Mouse (Mus musculus) liver, embryonic 11.5 days (tissue): Measurements from ENCODE around the gene Lypd6b. TPM values are rescaled to one million over a fixed set of nuclear protein-coding genes. Genes with fewer than 3 reads are reported as not detected.

Experiments
- ATAC-seq: fragments of 200-750 bp; cut with Nextera tagmentation; replicated peaks from 2 replicates; pipeline ENCODE4 v1.8.0; 2017; ENCODE audit warnings: moderate number of reproducible peaks, mild to moderate bottlenecking, moderate TSS enrichment, moderate library complexity; ENCODE audit not compliant: low FRiP score
- DNase-seq: peaks from one replicate; pipeline ENCODE4 v3.0.0-alpha.2; 2017; ENCODE audit warnings: low spot score
- H3K27ac ChIP-seq: fragments of 300-500 bp; sonication (generic); 2 replicates; pipeline ENCODE4 v1.5.1; 2014; ENCODE audit warnings: mild to moderate bottlenecking, low read depth, low read length, control low read depth
- H3K27me3 ChIP-seq: fragments of 300-500 bp; sonication (generic); replicated peaks from 2 replicates; pipeline ENCODE4 v1.6.1; 2014; ENCODE audit warnings: low read length, mixed read lengths; ENCODE audit not compliant: control insufficient read depth, insufficient read depth
- H3K36me3 ChIP-seq: fragments of 300-500 bp; sonication (generic); 2 replicates; pipeline ENCODE4 v1.6.1; 2014; ENCODE audit warnings: mild to moderate bottlenecking, low read length, moderate library complexity, mixed read lengths; ENCODE audit not compliant: control insufficient read depth, insufficient read depth
- H3K4me1 ChIP-seq: fragments of 300-500 bp; sonication (generic); replicated peaks from 2 replicates; pipeline ENCODE4 v1.6.1; 2014; ENCODE audit warnings: low read length, mixed read lengths; ENCODE audit not compliant: control insufficient read depth, insufficient read depth
- H3K4me2 ChIP-seq: fragments of 300-500 bp; sonication (generic); 2 replicates; pipeline ENCODE4 v1.6.1; 2014; ENCODE audit warnings: mild to moderate bottlenecking, control low read depth, moderate library complexity
- H3K4me3 ChIP-seq: fragments of 300-500 bp; sonication (generic); 2 replicates; pipeline ENCODE4 v1.5.1; 2014; ENCODE audit warnings: low read depth, low read length, control low read depth
- H3K9ac ChIP-seq: fragments of 300-500 bp; sonication (generic); 2 replicates; pipeline ENCODE4 v1.6.1; 2014; ENCODE audit warnings: low read depth, low read length, control low read depth
- H3K9me3 ChIP-seq: fragments of 300-500 bp; sonication (generic); 2 replicates; pipeline ENCODE4 v1.6.1; 2016; ENCODE audit warnings: low read length, inconsistent platforms, mixed read lengths; ENCODE audit not compliant: control insufficient read depth
- WGBS: fragments of 180-500 bp; shearing (Covaris S2); extraction: QIAGEN DNeasy Blood & Tissue Kit; methylation state at CpG from one replicate; pipeline ENCODE4 v1.1.7; 2014; 5-methylcytosine and 5-hydroxymethylcytosine counted together
- polyA plus RNA-seq: library from polyadenylated mRNA; unstranded; fragments of >200 nt; fragmentation: Nextera tagmentation; extraction: Ambion mirVana; gene quantifications from 2 replicates; pipeline ENCODE4 v1.2.1, GENCODE M21; 2014

Lypd6b gene
- polyA plus RNA-seq, 1 experiment from 2014 or later = 0.47 TPM

- H3K9me3 ChIP-seq = no peaks in the 10 kb centered on the region
- DNase-seq (no peak), ATAC-seq (no peak)
- no peaks in the 10 kb centered on the region for H3K36me3 ChIP-seq
- H3K27ac ChIP-seq = no peak overlapping the region
- no peaks in the 10 kb centered on the region for H3K4me1 ChIP-seq
- no peak overlapping the region for H3K9ac ChIP-seq
- H3K4me2 ChIP-seq = no peak overlapping the region
- no peaks in the 10 kb centered on the region for H3K27me3 ChIP-seq
- no peak overlapping the region for H3K4me3 ChIP-seq
- WGBS = 39% methylated on average over 8 of the region's 8 CpGs
Observed at GRCm38 (mm10) chr2:49861658-49862057, 74.2 kb downstream of the Lypd6b start.

- WGBS = 75% methylated on average over 9 of the region's 9 CpGs
- Histone ChIP-seq H3K27me3 (no peaks in the 10 kb centered on the region), H3K4me1 (no peaks in the 10 kb centered on the region), H3K4me3 (no peak overlapping the region), H3K9me3 (no peaks in the 10 kb centered on the region), H3K27ac (no peak overlapping the region), H3K36me3 (no peaks in the 10 kb centered on the region), H3K9ac (no peak overlapping the region), H3K4me2 (no peak overlapping the region)
- no peak for DNase-seq
- no peak for ATAC-seq
Observed at GRCm38 (mm10) chr2:49868116-49868858, 80.8 kb downstream of the Lypd6b start.

- Histone ChIP-seq H3K36me3 (no peaks in the 10 kb centered on the region), H3K9ac (no peak overlapping the region), H3K4me1 (no peaks in the 10 kb centered on the region), H3K27me3 (no peaks in the 10 kb centered on the region), H3K4me3 (no peak overlapping the region), H3K4me2 (no peak overlapping the region), H3K9me3 (no peaks in the 10 kb centered on the region), H3K27ac (no peak overlapping the region)
- ATAC-seq = no peak
- no peak for DNase-seq
- 88% methylated on average over 7 of the region's 7 CpGs for whole genome bisulfite sequencing
Observed at GRCm38 (mm10) chr2:49869044-49869443, 81.6 kb downstream of the Lypd6b start.

- H3K27ac ChIP-seq = no peak overlapping the region
- H3K4me2 ChIP-seq = no peak overlapping the region
- ATAC-seq (peak; percentile 76), DNase-seq (no peak)
- no peaks in the 10 kb centered on the region for H3K36me3 ChIP-seq
- no peaks in the 10 kb centered on the region for H3K9me3 ChIP-seq
- H3K4me3 ChIP-seq = no peak overlapping the region
- no peaks in the 10 kb centered on the region for H3K27me3 ChIP-seq
- 56% methylated on average over 10 of the region's 10 CpGs for WGBS
- no peak overlapping the region for H3K9ac ChIP-seq
- no peaks in the 10 kb centered on the region for H3K4me1 ChIP-seq
Observed at GRCm38 (mm10) chr2:49869782-49870514, 82.5 kb downstream of the Lypd6b start.

DNA sequence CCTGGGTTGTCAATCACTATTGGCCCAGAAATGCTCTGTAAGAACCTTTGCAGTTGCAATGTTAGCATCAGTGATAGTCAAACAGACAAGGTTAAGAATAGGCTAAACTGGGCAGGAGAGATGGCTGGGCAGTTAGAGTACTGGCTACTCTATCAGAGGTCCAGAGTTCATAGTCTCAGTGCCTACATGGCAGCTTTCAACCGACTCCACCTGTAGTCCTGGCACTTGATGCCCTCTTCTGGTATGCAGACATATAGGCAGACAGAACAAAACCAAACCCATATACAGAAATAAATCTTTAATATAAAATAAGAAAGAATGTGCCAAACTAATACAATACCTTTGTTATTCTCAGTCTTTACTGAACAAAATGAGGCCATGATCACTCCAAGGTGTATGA is 83.5 kb downstream of the Lypd6b start:
- Histone ChIP-seq H3K9ac (no peak overlapping the region), H3K27ac (no peak overlapping the region), H3K27me3 (no peaks in the 10 kb centered on the region), H3K4me3 (no peak overlapping the region), H3K36me3 (no peaks in the 10 kb centered on the region), H3K4me1 (no peaks in the 10 kb centered on the region), H3K4me2 (no peak overlapping the region), H3K9me3 (no peaks in the 10 kb centered on the region)
- WGBS = 75% methylated on average over 1 of the region's 1 CpGs
- ATAC-seq = no peak
- no peak for DNase-seq

DNA sequence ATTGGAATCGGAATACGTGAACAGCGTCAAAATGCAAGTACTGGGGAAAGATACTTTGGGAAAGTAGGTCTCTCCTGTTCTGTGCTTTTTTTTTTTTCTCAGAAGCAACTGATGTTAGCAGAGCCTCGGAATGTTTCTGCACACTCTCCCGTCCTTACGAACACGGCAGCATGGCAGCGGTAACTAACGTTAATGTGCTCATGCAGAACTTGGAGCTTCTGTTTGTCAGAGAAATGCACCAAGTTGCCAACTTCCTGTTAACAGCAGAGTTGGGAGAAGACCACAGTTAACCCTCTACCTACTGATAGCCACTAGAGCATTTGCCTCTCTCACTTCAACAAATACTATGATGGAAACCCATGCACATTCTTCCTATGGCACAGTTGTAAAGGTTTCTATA is 93.0 kb downstream of the Lypd6b start:
- DNase-seq (no peak), ATAC-seq (no peak)
- H3K4me2 ChIP-seq = no peak overlapping the region
- H3K36me3 ChIP-seq = no peaks in the 10 kb centered on the region
- no peak overlapping the region for H3K4me3 ChIP-seq
- no peaks in the 10 kb centered on the region for H3K9me3 ChIP-seq
- H3K27ac ChIP-seq = no peak overlapping the region
- no peaks in the 10 kb centered on the region for H3K27me3 ChIP-seq
- no peaks in the 10 kb centered on the region for H3K4me1 ChIP-seq
- 50% methylated on average over 9 of the region's 9 CpGs for WGBS
- H3K9ac ChIP-seq = no peak overlapping the region

- H3K4me2 ChIP-seq = no peak overlapping the region
- WGBS = 80% methylated on average over 1 of the region's 1 CpGs
- H3K9me3 ChIP-seq = no peaks in the 10 kb centered on the region
- DNase-seq (no peak), ATAC-seq (no peak)
- H3K27me3 ChIP-seq = no peaks in the 10 kb centered on the region
- H3K4me1 ChIP-seq = no peaks in the 10 kb centered on the region
- H3K4me3 ChIP-seq = no peak overlapping the region
- H3K9ac ChIP-seq = no peak overlapping the region
- no peaks in the 10 kb centered on the region for H3K36me3 ChIP-seq
- no peak overlapping the region for H3K27ac ChIP-seq
Observed at GRCm38 (mm10) chr2:49881002-49881401, 93.5 kb downstream of the Lypd6b start.

DNA sequence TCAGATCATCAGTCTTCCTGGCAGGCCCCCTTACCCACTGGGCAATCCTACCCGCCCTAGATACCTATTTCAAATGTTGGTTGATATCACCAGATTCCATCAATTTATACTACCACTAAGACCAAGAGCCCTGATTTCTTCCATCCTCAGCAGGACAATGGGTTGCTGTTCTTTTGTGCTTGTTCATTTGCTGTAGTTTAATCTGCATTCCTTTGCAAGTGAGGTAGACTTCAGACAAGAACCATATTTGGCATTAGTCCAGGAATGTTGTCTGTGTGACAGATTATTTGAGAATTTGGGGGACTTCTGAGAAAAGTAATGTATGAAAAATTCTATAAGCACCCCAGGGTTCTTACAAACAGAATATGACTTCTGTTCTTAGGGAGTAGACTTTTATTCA is 95.0 kb downstream of the Lypd6b start:
- no peak for DNase-seq
- Histone ChIP-seq H3K9ac (no peak overlapping the region), H3K36me3 (no peaks in the 10 kb centered on the region), H3K9me3 (no peaks in the 10 kb centered on the region), H3K4me1 (no peaks in the 10 kb centered on the region), H3K4me3 (no peak overlapping the region), H3K4me2 (no peak overlapping the region), H3K27ac (no peak overlapping the region), H3K27me3 (no peaks in the 10 kb centered on the region)
- 70% methylated on average over 1 of the region's 1 CpGs for WGBS
- no peak for ATAC-seq

DNA sequence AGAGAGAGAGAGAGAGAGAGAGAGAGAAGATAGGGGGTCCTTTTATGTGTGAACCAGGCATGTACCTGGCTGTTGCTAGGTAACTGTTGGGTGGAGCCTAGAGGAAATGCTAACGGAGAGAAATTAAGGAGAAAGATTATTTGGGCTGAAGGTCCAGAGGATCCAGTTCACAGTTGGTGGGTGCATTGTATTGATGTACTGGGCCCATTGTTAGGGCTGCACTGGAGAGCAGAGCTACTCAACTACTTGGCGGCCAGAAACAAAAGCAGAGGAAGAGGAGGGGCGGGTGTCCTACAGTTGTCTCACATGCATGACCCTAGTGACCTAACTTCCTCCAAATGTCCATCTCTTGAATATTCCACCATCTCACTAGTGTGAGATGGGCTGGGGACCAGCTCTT is 96.5 kb downstream of the Lypd6b start:
- no peaks in the 10 kb centered on the region for H3K36me3 ChIP-seq
- ATAC-seq (no peak), DNase-seq (no peak)
- no peaks in the 10 kb centered on the region for H3K27me3 ChIP-seq
- no peak overlapping the region for H3K27ac ChIP-seq
- H3K9ac ChIP-seq = no peak overlapping the region
- no peaks in the 10 kb centered on the region for H3K4me1 ChIP-seq
- H3K9me3 ChIP-seq = no peaks in the 10 kb centered on the region
- 61% methylated on average over 3 of the region's 3 CpGs for WGBS
- H3K4me2 ChIP-seq = no peak overlapping the region
- no peak overlapping the region for H3K4me3 ChIP-seq
